Mouse (Mus musculus): ENCODE results near the gene Gm5286. TPM values are rescaled to one million over a fixed set of nuclear protein-coding genes. Genes with fewer than 3 reads are reported as not detected.
"Not testable (repeated sequence)": the region's sequence is repeated elsewhere in the genome, so short reads cannot be mapped to it uniquely, and the experiment has no call there.

The Gm5286 gene
- not detected in 2 replicates for polyA plus RNA-seq (2011; ENCODE audit: insufficient read length, low read depth, missing spikeins)

- not testable (repeated sequence) for H3K27ac ChIP-seq (ENCODE audit: insufficient read depth, low read length); H3K4me1 ChIP-seq (ENCODE audit: control insufficient read depth, insufficient read depth, low read length)
These were observed at the start of gene Gm5286 for GRCm38 (mm10) chr3:94196414-94196813. Gm5286 (plus strand) TSS chr3:94196714.

DNA sequence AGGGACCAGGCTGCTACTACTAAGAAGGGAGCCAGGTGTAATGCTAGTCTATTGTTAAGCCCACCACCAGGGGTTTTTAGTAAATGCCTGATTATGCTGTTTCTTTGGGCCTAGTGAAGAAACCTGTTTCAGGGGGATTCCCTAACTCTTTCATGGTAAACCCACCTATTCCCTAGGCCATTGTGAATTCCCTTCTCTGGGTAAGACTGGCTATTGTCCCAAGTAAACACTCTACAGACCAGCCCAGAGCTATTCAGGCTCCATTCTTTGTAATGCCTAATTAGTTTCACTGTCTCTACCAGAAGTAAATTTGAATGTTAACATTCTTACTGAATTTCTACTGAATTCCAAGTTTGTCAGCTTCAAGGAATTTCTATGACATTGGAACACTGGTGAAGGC lies 29.2 kb upstream of the Gm5286 start:
- not testable (repeated sequence) for H3K27ac ChIP-seq (ENCODE audit: insufficient read depth, low read length); H3K4me1 ChIP-seq (ENCODE audit: control insufficient read depth, insufficient read depth, low read length); H3K4me3 ChIP-seq (ENCODE audit: insufficient read depth, low read length)

More at GRCm38 (mm10) chr3:94196414-94196813, at the start of gene Gm5286:
- not testable (repeated sequence) for H3K4me3 ChIP-seq (ENCODE audit: insufficient read depth, low read length)

GRCm38 (mm10) chr3:94178093-94178492 lies 18.4 kb upstream of the Gm5286 start, which contains the start of gene Gm10696:
Gm10696 (minus strand) TSS chr3:94178193.
- not testable (repeated sequence) for H3K27ac ChIP-seq (ENCODE audit: insufficient read depth, low read length); H3K4me1 ChIP-seq (ENCODE audit: control insufficient read depth, insufficient read depth, low read length); H3K4me3 ChIP-seq (ENCODE audit: insufficient read depth, low read length)

Other genes starting within 250 kb of the Gm5286 start
- gene Tdpoz5, start 235.4 kb upstream of the Gm5286 start, polyA plus RNA-seq (2011; ENCODE audit: insufficient read length, low read depth, missing spikeins): not detected in 2 replicates
- not detected in 2 replicates for gene Gm9125, start 141.8 kb upstream of the Gm5286 start, polyA plus RNA-seq (2011; ENCODE audit: insufficient read length, low read depth, missing spikeins)
- not detected in 2 replicates for gene Gm10697, start 124.1 kb upstream of the Gm5286 start, polyA plus RNA-seq (2011; ENCODE audit: insufficient read length, low read depth, missing spikeins)
- gene Gm10696, start 18.5 kb upstream of the Gm5286 start, polyA plus RNA-seq (2011; ENCODE audit: insufficient read length, low read depth, missing spikeins): not detected in 2 replicates
- not detected in 2 replicates for gene Gm4778, start 67.3 kb downstream of the Gm5286 start, polyA plus RNA-seq (2011; ENCODE audit: insufficient read length, low read depth, missing spikeins)
- gene Them4, start 113.4 kb downstream of the Gm5286 start, polyA plus RNA-seq (2011; ENCODE audit: insufficient read length, low read depth, missing spikeins): 9.6 and 10.6 TPM in 2 replicates
- gene Them5, start 145.4 kb downstream of the Gm5286 start, polyA plus RNA-seq (2011; ENCODE audit: insufficient read length, low read depth, missing spikeins): not detected in 2 replicates
- gene C2cd4d, start 165.7 kb downstream of the Gm5286 start, polyA plus RNA-seq (2011; ENCODE audit: insufficient read length, low read depth, missing spikeins): not detected in 2 replicates
- gene Rorc, start 176.1 kb downstream of the Gm5286 start, polyA plus RNA-seq (2011; ENCODE audit: insufficient read length, low read depth, missing spikeins): not detected in 2 replicates
- 0.18 TPM in 1 of 2 replicates, not detected in the other for gene Lingo4, start 201.8 kb downstream of the Gm5286 start, polyA plus RNA-seq (2011; ENCODE audit: insufficient read length, low read depth, missing spikeins)
- 9.0 and 14.1 TPM in 2 replicates for gene Tdrkh, start 216.6 kb downstream of the Gm5286 start, polyA plus RNA-seq (2011; ENCODE audit: insufficient read length, low read depth, missing spikeins)
- gene Mrpl9, start 246.6 kb downstream of the Gm5286 start, polyA plus RNA-seq (2011; ENCODE audit: insufficient read length, low read depth, missing spikeins): 28.6 and 31.1 TPM in 2 replicates
- gene Oaz3, start 247.2 kb downstream of the Gm5286 start, polyA plus RNA-seq (2011; ENCODE audit: insufficient read length, low read depth, missing spikeins): not detected in 2 replicates

All from embryonic fibroblast, embryonic 13.5 days (primary cell).